Mouse (Mus musculus) E14TG2a.4 (cell line): ENCODE results near the gene Smtnl2.
"Not testable (repeated sequence)": the region's sequence is repeated elsewhere in the genome, so short reads cannot be mapped to it uniquely, and the experiment has no call there.

Source experiments
- CTCF ChIP-seq: conservative IDR thresholded peaks from 2 replicates; pipeline ENCODE4 v1.5.1; 2014; ENCODE audit warnings: low read length
- POU5F1 ChIP-seq: IDR thresholded peaks from 2 replicates; pipeline ENCODE4 v1.6.1; 2014; ENCODE audit warnings: low read length, borderline replicate concordance

DNA sequence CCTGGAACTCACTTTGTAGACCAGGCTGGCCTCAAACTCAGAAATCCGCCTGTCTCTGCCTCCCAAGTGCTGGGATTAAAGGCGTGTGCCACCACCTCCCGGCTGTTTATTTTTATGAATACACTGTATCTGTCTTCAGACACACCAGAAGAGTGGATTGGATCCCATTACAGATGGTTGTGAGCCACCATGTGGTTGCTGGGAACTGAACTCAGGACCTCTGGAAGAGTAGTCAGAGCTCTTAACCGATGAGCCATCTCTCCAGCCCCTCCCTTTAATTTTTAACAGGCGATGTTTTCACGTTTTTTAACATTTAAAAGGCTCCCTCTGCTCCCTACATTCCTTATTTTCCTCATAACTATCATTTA, 29.1 kb upstream of the Smtnl2 start:
- TF ChIP-seq CTCF, POU5F1: not testable (repeated sequence)
